Mouse (Mus musculus) bone marrow, adult 2 months (tissue): ENCODE results near the gene Mitd1.

Experiments
- CTCF ChIP-seq: fragments of 200-500 bp; IDR thresholded peaks from 2 replicates; pipeline ENCODE4 v1.5.1; 2011; ENCODE audit warnings: low read length, control low read depth; ENCODE audit not compliant: control insufficient read depth, insufficient read depth
- POLR2A ChIP-seq: fragments of 200-500 bp; IDR thresholded peaks from 2 replicates; pipeline ENCODE4 v1.6.1; 2011; ENCODE audit warnings: low read depth, mild to moderate bottlenecking, control low read depth, low read length, borderline replicate concordance; ENCODE audit not compliant: control insufficient read depth

GRCm38 (mm10) chr1:37916393-37916792 lies 26.2 kb upstream of the Mitd1 start, which contains the start of gene Lyg2:
- TF ChIP-seq CTCF (no peak), POLR2A (no peak)
